Mouse (Mus musculus) CH12F3 (cell line): ENCODE results near the gene Hck.

ENCODE experiments used
- in situ Hi-C: fragments of 300-500 bp; cut with MboI; formaldehyde crosslinking; loops from 2 replicates; pipeline ENCODE4 v1.14.3; 2020; ENCODE audit warnings: low sequenced_read_pairs

The Hck gene

DNA sequence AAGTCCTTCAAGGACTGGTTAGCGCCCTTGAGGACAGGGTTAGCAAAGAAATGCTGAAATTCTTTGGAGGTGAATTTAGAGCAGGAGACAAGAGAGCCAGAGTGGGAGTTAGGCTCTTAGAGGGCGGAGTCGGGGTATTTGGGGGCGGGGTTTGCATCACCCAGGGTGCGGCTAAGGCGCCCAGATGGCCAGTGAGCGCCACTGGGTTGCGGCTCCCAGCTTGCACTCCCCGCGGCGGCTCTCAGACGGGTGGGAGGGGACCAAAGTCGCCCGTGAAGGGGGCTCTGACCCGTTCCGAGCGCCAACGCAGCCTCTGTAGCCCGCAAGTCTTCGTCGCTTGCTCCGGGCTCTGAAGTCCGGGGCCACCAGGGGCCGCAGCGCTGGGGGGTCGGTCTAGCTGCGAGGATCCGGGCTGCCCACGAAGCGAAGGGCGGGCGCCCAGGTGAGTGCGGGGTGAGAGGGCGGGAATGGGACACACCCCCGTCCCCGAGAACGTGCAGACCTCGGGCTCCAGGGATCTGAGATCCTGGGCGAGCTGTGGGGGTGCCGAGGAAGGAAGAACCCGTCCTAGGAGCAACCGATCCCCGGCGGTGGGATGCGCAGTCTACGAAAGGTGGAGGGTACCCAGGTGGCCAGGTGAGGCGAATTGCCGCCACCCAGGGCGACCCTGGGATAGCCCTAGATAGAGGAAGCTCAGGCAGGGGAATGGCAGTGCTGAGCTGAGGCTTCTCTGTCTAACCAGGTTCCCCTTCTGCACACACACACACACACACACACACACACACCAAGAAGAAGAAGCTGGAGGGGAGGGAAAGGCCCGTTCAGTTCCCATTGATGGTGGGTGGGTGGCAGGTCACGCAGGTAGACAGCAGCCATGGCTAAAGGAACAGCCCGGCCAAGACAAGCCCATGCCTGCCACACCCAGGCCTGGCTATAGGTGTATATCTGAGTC lies at the start of gene Hck:
Gene Hck, plus strand, starts transcription at position 156 of the 952 bp plus-strand sequence.
- in situ Hi-C loops: no loop called here

GRCm38 (mm10) chr2:153060216-153060615 lies 48.1 kb upstream of the Hck start:
- in situ Hi-C loops: no loop called here

DNA sequence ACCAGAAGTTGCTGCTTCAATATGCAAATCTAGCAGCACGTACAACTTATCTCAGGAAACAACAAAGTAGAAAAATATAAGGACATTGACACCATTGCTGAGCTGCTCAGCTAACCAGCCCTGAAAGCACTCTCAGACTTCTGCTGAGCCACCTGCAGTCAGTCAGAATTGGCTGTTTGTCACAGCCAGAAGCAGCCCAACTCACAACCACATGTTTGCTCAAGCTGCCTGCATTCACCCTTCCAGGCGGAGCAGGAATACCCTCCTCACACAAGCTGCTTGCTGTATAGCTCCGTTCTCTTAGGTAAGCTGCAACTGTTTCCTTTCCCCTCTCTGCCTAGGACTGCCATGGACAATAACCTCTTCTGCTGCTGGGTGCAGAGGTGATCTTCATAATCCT lies 44.9 kb upstream of the Hck start:
- in situ Hi-C loops: no loop called here

DNA sequence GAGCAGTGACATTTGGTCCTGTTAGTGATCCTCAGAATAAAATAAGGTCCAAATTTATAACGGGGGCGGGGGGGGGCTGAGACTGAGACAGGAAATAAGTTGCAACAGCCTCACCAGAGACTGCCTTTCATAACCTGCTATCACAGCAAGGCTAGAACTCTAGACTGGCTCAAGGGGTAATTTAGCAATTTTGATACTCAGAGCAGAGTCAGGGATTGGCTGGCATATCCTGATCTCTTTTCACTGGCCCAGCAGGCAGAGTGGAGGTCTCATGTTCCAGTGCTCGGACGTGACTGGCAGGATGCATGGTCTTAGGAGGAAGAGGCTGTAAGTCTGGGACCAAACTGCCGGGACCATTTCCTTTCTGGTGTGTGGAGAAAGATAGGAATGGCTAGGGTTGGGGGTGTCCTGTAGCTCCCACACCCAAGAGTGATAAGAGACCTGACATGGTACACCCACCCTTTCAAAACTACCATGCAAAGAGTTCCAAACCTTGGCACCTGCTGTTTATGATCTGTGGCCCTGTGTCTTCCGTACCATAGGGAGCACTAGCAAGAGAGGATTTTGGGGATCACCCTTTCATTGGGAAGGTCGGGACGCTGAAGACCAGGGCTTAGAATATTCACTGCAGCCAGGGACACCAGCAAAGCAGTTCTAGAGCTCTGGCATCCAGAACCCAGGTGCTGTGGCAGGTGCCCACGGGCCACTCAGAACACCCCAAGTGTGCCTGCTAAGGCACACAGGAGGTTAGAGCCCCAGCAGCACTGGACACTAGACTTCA lies 43.9 kb upstream of the Hck start:
- in situ Hi-C loops: no loop called here

- in situ Hi-C loops: no loop called here
These were observed 42.3 kb upstream of the Hck start, which contains the start of gene Ccm2l for GRCm38 (mm10) chr2:153065747-153066508. TSS of gene Ccm2l (plus strand) at chr2:153065955.

DNA sequence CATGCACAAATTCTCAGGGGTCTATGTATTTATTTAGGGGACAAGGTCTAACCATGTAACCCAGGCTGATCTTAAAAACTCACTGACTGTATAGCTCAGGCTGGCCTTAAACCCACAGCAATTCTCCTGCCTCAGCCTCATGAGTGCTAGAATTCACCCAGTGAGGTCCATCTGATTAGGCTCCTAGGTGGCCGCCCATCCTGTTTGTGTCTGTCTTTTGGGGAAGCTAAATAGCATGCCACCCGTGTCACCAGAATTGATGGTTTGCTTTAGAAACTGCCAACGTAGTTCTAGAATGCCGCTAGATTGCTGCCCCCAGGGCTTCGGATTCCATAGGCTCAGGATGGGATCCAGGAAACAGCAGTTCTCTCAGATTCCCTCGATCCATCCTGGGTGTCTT lies 41.3 kb upstream of the Hck start:
- in situ Hi-C loops: no loop called here

DNA sequence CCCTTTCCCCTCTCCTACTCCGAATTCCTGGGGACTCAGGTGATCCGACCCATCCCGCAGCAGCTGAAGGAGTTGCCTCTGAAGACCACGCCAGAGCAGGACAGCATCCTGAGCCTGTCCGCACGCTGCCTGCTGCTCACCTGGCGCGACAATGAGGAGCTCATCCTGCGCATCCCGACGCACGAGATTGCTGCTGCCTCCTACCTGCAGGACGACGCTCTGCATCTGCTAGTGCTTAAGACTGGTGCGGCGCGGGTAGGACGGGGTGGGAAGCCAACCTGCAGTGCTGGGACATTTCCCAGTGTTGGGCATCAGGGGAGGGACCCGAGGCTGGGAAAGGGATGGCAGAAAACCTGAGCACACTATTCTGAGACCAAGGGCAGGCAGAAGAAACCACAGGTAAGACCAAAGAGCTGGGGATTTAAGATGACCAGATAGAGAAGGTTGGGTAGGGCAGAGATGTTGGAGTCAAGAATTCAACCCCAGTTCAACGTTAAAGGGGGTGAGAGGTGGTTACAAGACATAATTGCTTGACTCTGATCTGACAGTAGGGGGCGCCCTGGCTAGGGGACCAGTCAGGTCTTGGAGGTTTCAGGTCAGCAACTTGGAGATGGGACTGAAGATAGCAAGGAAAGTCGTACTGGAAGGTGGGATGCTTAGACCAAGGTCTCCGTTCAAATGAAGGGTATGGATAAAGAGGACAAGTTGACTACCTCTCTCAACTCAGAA lies 37.3 kb upstream of the Hck start:
- in situ Hi-C loops: no loop called here

- in situ Hi-C loops: no loop called here
These were observed 36.6 kb upstream of the Hck start for GRCm38 (mm10) chr2:153071491-153072184.

DNA sequence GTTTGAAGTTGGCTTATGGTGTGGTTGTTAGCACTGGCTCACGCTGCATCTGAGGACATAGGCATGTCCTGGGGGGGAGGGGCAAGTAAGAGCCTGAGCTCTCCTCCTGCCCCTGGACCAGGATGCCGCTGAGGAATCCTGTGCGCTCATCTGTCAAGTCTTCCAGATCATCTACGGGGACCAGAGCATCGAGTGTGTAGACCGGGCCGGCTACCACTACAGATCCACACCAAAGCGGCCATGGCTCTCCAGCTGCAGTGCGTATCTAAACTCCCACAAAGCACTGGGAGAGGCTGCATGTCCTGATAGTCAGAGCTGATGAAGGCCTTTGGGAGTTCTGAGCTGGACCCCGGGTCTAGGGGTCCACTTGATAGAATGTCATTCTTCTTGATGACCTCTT lies 33.6 kb upstream of the Hck start:
- in situ Hi-C loops: no loop called here

DNA sequence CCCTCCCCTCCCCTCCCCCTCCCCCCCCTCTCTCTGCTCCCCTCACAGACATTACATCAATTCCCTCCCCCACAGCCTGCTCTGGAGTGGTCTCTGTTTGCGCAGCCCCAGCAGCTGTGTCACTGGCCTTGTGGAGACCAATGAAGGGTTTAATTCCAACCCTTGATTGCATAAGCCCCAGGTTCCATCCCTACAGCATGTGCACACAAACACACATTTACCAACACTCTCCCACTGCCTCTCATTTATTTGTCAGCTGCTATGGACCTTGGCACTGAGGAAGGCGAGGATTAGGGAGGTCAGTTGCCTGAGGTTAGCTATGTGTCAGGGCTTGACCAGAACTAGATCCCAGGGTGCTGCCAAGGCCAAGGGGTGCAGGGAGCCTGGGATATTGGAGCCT lies 32.3 kb upstream of the Hck start:
- in situ Hi-C loops: no loop called here

DNA sequence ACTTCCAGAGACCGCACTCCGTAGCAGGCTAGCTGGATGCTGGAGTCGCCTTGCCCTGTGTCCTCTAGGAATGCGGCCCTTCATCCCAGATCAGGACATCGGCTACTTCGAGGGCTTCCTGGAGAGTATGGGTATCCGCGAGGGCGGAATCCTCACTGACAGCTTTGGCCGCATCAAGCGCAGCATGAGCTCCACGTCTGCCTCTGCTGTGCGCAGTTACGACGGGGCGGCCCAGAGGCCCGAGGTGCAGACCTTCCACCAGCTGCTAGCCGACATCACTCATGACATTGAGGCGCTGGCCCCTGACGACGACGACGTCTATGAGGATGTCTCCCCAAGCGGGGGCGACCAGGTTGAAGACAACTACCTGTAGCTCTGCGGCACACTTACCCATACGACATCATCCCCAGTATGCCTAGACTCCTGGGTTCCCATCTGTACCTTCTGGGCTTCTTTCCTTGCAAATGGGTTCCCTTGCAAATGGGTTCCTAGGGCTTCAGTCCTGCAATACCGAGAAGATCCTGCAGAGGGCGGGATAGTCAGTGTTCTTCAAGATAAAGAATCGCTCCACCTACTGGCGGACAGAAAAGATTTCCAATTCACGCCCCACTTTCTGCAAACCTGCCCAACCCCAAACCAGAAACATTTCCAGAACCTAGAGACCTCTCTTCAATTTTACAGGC lies 27.3 kb upstream of the Hck start:
- in situ Hi-C loops: no loop called here

DNA sequence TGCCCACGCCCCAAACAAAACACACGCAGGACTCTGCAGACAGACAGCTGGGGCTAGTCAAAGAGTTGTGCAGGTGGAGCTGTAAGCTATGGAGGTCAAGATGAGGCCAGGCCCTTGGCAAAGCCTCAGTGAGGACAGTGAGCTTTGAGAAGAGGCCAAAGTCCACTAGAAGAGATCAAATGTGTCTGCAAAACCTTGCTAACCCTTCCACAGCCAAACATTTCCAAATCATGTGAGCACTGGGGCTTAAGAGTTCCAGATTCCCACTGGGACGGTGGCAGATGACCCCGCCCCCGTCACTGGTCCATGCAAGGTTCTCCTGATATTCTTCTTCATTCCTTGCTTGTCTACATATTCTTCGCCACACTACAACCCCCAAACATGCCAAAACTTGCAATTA lies 26.4 kb upstream of the Hck start:
- in situ Hi-C loops: no loop called here

GRCm38 (mm10) chr2:153083275-153083674 lies 25.0 kb upstream of the Hck start:
- in situ Hi-C loops: no loop called here

- in situ Hi-C loops: no loop called here
These were observed 24.4 kb upstream of the Hck start for GRCm38 (mm10) chr2:153083824-153084223.

DNA sequence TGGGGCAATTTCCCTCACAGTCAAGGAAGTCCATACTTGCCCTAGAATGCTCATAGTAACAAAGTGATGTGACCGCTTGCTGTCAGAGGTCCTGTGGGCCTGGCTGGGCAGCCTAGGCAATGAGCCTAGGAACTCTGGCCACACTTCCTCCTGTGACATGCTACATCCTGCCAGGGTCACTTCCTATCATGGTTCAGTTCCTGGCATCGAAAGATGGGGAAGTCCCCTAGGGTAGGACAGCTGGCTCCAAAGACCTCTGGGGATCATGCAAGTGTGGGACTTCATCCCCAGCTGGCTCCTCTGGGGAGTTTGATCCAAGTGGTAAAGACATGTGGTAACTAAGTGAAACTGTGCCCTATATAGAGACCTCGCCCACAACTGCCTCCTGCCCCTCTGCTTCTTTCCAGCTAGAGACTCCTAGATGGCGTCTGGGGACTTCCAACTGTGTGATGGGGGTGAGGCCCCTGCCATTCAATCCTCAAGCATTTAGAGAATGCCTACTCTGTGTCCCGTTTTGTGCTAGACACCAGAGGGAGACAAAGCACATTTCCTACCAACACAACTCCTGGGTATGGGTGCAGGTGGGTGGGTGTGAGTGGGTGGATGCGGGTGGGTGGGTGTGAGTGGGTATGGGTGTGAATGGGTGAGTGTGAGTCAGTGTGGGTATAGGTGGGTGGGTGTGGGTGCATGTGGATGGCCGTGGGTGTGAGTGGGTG lies 23.8 kb upstream of the Hck start:
- in situ Hi-C loops: no loop called here

DNA sequence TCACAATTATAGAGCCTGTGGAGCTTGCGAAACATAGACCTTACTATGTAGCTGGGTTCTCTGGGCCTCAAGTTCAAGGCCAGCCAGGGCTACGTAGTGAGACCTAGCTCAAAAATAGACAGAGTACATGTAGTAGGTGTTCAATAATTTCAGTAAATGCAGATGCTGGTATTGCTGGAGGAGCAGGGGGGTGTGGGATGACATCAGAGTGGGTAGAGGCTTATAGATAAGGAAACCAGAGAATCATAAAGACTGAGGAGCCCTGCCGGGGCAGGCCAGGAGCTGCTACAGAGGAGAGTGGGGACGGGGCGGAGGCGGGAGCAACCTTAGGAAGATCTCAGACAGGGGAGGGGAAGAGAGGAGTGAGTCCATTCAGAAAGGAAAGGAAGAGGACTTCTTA lies 22.7 kb upstream of the Hck start:
- in situ Hi-C loops: no loop called here

DNA sequence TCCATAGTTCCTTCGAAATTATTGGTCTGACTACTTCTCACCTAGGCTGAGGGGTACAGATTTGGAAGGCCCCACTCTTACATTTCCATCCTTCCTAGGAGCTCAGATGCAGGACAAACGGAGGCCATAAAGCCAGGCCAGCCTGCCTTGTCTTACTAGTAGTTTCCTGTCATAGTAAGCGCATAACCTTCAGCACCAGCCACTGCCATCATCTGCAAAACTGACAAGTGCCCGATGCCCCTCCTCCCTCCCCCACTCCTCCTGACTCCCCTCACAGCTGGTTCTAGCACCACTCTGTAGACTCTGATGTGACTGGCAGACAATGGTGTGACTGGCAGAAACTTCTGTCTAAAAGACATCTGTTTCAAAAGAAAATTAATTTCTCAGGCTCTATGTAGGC lies 22.1 kb upstream of the Hck start:
- in situ Hi-C loops: no loop called here

DNA sequence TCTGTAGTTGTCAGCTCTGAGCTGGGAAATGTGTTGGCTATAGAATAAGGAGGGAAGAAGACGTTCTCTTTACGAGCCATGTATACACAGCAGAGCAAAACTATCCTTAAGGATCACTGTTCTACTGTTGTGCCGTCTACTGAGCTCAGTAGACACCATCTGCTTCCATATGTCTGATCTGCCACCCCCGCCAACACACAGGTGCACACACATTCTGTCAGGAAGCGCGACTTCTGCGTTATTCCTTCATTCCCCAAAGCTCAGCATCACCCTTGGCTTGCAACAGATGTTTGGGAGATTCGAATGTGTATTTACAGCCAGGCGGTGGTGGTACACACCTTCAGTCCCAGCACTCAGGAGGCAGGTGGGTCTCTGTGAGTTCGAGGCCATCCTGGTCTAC lies 21.2 kb upstream of the Hck start:
- in situ Hi-C loops: no loop called here

GRCm38 (mm10) chr2:153089316-153089715 lies 19.0 kb upstream of the Hck start:
- in situ Hi-C loops: no loop called here
